Mouse (Mus musculus): ENCODE data around the gene Gm5089.

GRCm38 (mm10) chr14:122475557-122476040 is 24.7 kb upstream of the Gm5089 start:
- no peak for TF ChIP-seq CTCF (IDR thresholded peaks at IDR 0.05; ENCODE audit: low read depth)
- no peak for TF ChIP-seq EP300 (IDR thresholded peaks at IDR 0.05; ENCODE audit: low read depth)
